Mouse (Mus musculus): ENCODE measurements around the gene Slc35a3. TPM values are rescaled to one million over a fixed set of nuclear protein-coding genes. Genes with fewer than 3 reads are reported as not detected.

Slc35a3 gene
- polyA plus RNA-seq, 1 experiment from 2014 or later: 7.0 TPM

- no peaks in the 10 kb centered on the region for H3K36me3 ChIP-seq (replicated peaks; ENCODE audit: control insufficient read depth, insufficient read depth, low read depth, low read length)
- no peaks in the 10 kb centered on the region for H3K4me1 ChIP-seq (ENCODE audit: control insufficient read depth, insufficient read depth, low read length)
- H3K27ac ChIP-seq (replicated peaks; ENCODE audit: low read depth, low read length): no peak overlapping the region
- H3K9me3 ChIP-seq (replicated peaks; ENCODE audit: control insufficient read depth, low read length): no peaks in the 10 kb centered on the region
- 78% methylated on average over 2 of the region's 2 CpGs for WGBS
- H3K4me3 ChIP-seq (ENCODE audit: low read depth, low read length): no peak overlapping the region
- ATAC-seq (replicated peaks; ENCODE audit: insufficient number of reproducible peaks, low FRiP score, low TSS enrichment, low read depth) (no peak), DNase-seq (ENCODE audit: low spot score) (no peak)
- no peaks in the 10 kb centered on the region for H3K27me3 ChIP-seq (ENCODE audit: control insufficient read depth, insufficient read depth, low read length)
- H3K9ac ChIP-seq (replicated peaks; ENCODE audit: low read length): no peak overlapping the region
- no peak overlapping the region for H3K4me2 ChIP-seq (ENCODE audit: low read depth, low read length)
These were observed 17.0 kb upstream of the Slc35a3 start for GRCm38 (mm10) chr3:116729483-116730174.

- no peak for DNase-seq (ENCODE audit: low spot score)
- Histone ChIP-seq H3K27ac (replicated peaks; ENCODE audit: low read depth, low read length) (no peak overlapping the region), H3K9ac (replicated peaks; ENCODE audit: low read length) (no peak overlapping the region), H3K27me3 (ENCODE audit: control insufficient read depth, insufficient read depth, low read length) (no peaks in the 10 kb centered on the region), H3K4me2 (ENCODE audit: low read depth, low read length) (no peak overlapping the region), H3K4me1 (ENCODE audit: control insufficient read depth, insufficient read depth, low read length) (no peaks in the 10 kb centered on the region), H3K4me3 (ENCODE audit: low read depth, low read length) (no peak overlapping the region), H3K36me3 (replicated peaks; ENCODE audit: control insufficient read depth, insufficient read depth, low read depth, low read length) (no peaks in the 10 kb centered on the region), H3K9me3 (replicated peaks; ENCODE audit: control insufficient read depth, low read length) (no peaks in the 10 kb centered on the region)
- ATAC-seq (replicated peaks; ENCODE audit: insufficient number of reproducible peaks, low FRiP score, low TSS enrichment, low read depth): no peak
- 73% methylated on average over 9 of the region's 9 CpGs for WGBS
These were observed 14.2 kb upstream of the Slc35a3 start for GRCm38 (mm10) chr3:116726807-116727206.

DNA sequence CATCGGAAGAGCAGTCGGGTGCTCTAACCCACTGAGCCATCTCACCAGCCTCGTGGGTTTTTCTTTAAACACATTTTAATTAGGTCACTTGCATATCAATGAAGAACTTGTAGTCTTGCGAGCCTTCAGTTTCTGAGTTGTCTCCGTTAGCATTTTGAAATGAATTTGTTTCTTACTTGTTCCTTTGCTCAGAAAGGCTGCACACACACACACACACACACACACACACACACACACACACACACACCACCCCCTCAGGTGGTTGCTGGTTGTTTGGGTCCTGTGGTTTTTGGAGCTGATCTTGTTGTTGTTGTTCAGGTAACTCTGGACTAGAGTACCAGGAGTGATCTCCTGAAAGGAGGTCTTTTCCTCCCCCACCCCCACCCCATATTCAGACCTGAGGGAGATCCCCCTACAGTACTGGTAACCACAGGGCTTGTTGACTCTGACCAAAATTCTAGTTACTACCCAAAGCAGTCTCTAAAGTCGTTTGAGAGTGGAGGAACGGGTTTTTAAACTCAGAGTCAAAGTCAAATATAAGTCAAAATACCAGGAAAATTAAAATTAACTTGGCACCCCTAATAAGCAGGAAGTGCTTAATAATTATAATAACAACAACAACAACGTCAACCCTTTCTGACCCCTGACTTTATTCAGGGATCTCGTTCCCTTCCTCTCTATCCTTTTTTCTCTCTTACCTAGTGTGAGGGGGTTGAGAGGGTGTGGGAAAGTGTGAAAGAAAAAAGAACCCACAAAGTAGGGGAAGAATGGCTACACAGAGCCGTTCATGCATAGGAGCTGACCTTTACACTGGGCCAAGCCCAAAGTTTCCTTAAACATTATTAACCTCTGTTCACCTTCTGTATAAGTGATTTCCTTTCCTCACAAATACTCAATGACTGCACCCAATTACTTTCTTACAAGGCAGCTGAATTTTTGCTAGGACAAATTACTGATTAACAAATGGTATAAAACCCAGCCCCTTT lies 11.2 kb upstream of the Slc35a3 start:
- H3K9me3 ChIP-seq (replicated peaks; ENCODE audit: control insufficient read depth, low read length): no peaks in the 10 kb centered on the region
- no peak overlapping the region for H3K4me2 ChIP-seq (ENCODE audit: low read depth, low read length)
- no peak for ATAC-seq (replicated peaks; ENCODE audit: insufficient number of reproducible peaks, low FRiP score, low TSS enrichment, low read depth)
- H3K4me1 ChIP-seq (ENCODE audit: control insufficient read depth, insufficient read depth, low read length): no peaks in the 10 kb centered on the region
- no peak for DNase-seq (ENCODE audit: low spot score)
- WGBS: 57% methylated on average over 10 of the region's 10 CpGs
- H3K36me3 ChIP-seq (replicated peaks; ENCODE audit: control insufficient read depth, insufficient read depth, low read depth, low read length): no peaks in the 10 kb centered on the region
- H3K27me3 ChIP-seq (ENCODE audit: control insufficient read depth, insufficient read depth, low read length): no peaks in the 10 kb centered on the region
- H3K9ac ChIP-seq (replicated peaks; ENCODE audit: low read length): no peak overlapping the region
- H3K27ac ChIP-seq (replicated peaks; ENCODE audit: low read depth, low read length): no peak overlapping the region
- no peak overlapping the region for H3K4me3 ChIP-seq (ENCODE audit: low read depth, low read length)

DNA sequence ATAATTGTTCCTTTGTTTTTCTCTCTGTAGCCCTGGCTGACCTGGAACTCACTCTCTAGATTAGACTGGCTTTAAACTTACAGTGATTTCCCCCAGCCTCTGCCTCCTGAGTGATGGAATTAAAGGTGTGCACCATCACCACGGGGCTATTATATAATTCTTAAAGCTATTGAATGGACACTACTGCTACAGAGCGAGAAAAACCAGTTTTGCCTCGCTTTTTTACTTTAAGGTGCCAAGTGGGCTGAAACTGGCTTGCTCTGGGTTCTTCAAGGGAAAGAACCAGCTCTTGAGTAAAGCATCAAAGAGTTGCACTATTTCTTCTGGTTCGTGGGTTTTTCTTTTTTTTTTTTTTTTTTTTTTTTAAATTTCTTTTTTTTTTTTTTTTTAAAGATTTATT lies 10.3 kb upstream of the Slc35a3 start:
- no peak overlapping the region for H3K4me2 ChIP-seq (ENCODE audit: low read depth, low read length)
- ATAC-seq (replicated peaks; ENCODE audit: insufficient number of reproducible peaks, low FRiP score, low TSS enrichment, low read depth): no peak
- 79% methylated on average over 4 of the region's 4 CpGs for WGBS

GRCm38 (mm10) chr3:116718951-116719350 lies 6.3 kb upstream of the Slc35a3 start:
- 63% methylated on average over 3 of the region's 3 CpGs for WGBS
- H3K4me1 ChIP-seq (ENCODE audit: control insufficient read depth, insufficient read depth, low read length): no peaks in the 10 kb centered on the region
- ATAC-seq (replicated peaks; ENCODE audit: insufficient number of reproducible peaks, low FRiP score, low TSS enrichment, low read depth) (no peak), DNase-seq (ENCODE audit: low spot score) (no peak)
- no peaks in the 10 kb centered on the region for H3K9me3 ChIP-seq (replicated peaks; ENCODE audit: control insufficient read depth, low read length)
- H3K36me3 ChIP-seq (replicated peaks; ENCODE audit: control insufficient read depth, insufficient read depth, low read depth, low read length): no peaks in the 10 kb centered on the region
- no peak overlapping the region for H3K9ac ChIP-seq (replicated peaks; ENCODE audit: low read length)
- H3K4me3 ChIP-seq (ENCODE audit: low read depth, low read length): no peak overlapping the region
- no peak overlapping the region for H3K27ac ChIP-seq (replicated peaks; ENCODE audit: low read depth, low read length)
- H3K27me3 ChIP-seq (ENCODE audit: control insufficient read depth, insufficient read depth, low read length): no peaks in the 10 kb centered on the region
- H3K4me2 ChIP-seq (ENCODE audit: low read depth, low read length): no peak overlapping the region

More for the DNA sequence above, 10.3 kb upstream of the Slc35a3 start:
- H3K4me1 ChIP-seq (ENCODE audit: control insufficient read depth, insufficient read depth, low read length): no peaks in the 10 kb centered on the region
- no peak overlapping the region for H3K4me3 ChIP-seq (ENCODE audit: low read depth, low read length)
- no peaks in the 10 kb centered on the region for H3K27me3 ChIP-seq (ENCODE audit: control insufficient read depth, insufficient read depth, low read length)
- H3K36me3 ChIP-seq (replicated peaks; ENCODE audit: control insufficient read depth, insufficient read depth, low read depth, low read length): no peaks in the 10 kb centered on the region
- no peak overlapping the region for H3K9ac ChIP-seq (replicated peaks; ENCODE audit: low read length)
- H3K9me3 ChIP-seq (replicated peaks; ENCODE audit: control insufficient read depth, low read length): no peaks in the 10 kb centered on the region
- H3K27ac ChIP-seq (replicated peaks; ENCODE audit: low read depth, low read length): no peak overlapping the region
- no peak for DNase-seq (ENCODE audit: low spot score)

GRCm38 (mm10) chr3:116713031-116713430 lies 400 bp upstream of the Slc35a3 start:
- H3K27ac ChIP-seq (replicated peaks; ENCODE audit: low read depth, low read length): no peak overlapping the region
- ATAC-seq (replicated peaks; ENCODE audit: insufficient number of reproducible peaks, low FRiP score, low TSS enrichment, low read depth) (no peak), DNase-seq (ENCODE audit: low spot score) (no peak)
- 33% methylated on average over 5 of the region's 5 CpGs for WGBS
- no peak overlapping the region for H3K4me2 ChIP-seq (ENCODE audit: low read depth, low read length)
- H3K9me3 ChIP-seq (replicated peaks; ENCODE audit: control insufficient read depth, low read length): no peaks in the 10 kb centered on the region
- no peak overlapping the region for H3K4me3 ChIP-seq (ENCODE audit: low read depth, low read length)
- H3K9ac ChIP-seq (replicated peaks; ENCODE audit: low read length): no peak overlapping the region
- no peaks in the 10 kb centered on the region for H3K27me3 ChIP-seq (ENCODE audit: control insufficient read depth, insufficient read depth, low read length)
- no peaks in the 10 kb centered on the region for H3K36me3 ChIP-seq (replicated peaks; ENCODE audit: control insufficient read depth, insufficient read depth, low read depth, low read length)
- no peaks in the 10 kb centered on the region for H3K4me1 ChIP-seq (ENCODE audit: control insufficient read depth, insufficient read depth, low read length)

DNA sequence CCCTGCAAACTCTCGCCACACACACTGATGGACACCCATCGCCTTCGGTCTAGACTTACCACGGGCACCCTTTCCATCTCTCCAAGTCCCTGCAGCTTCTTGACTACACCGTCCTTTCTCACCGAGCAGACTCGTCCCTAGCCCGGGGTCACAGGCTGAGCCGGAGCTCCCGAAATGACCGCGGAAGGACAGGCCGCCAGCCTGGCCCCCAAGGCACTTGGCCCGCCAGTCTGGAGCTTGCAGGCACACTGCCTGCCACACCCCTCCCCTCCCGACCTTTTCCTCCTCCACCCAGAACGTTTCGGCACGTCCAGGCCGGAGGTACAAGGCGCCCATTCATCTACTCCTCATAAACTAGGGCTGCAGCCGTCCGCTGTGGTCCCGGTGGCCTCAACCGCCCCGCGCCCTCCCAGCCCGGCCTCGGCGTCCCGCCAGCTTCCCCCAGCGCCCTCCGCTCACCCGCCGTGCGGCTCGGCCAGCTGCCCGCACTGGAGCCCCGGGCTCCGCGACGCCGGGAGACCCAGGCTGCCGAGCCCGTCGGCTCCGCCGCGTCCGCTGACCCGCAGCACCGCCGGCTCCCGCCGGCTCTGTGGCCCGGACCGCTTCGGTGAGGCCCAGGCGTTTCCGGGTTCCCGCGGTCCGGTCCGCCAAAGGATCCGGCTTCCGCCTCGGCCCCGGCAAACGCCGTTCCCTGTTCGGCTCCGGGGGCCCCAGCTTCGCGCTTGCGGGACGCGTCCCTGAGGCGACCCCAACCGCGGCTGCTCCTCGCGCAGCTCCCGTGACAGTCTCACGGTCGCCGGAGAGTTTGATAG lies 801 bp downstream of the Slc35a3 start:
- no peaks in the 10 kb centered on the region for H3K9me3 ChIP-seq (replicated peaks; ENCODE audit: control insufficient read depth, low read length)
- under 1% methylated on average over 85 of the region's 85 CpGs for whole genome bisulfite sequencing
- H3K4me1 ChIP-seq (ENCODE audit: control insufficient read depth, insufficient read depth, low read length): no peaks in the 10 kb centered on the region
- H3K4me2 ChIP-seq (ENCODE audit: low read depth, low read length): peak overlapping the region; percentile 82
- no peaks in the 10 kb centered on the region for H3K36me3 ChIP-seq (replicated peaks; ENCODE audit: control insufficient read depth, insufficient read depth, low read depth, low read length)
- peak overlapping the region; percentile 47; the same call in 1 of the 2 replicates for H3K27ac ChIP-seq (replicated peaks; ENCODE audit: low read depth, low read length)
- peak overlapping the region; percentile 94 for H3K9ac ChIP-seq (replicated peaks; ENCODE audit: low read length)
- ATAC-seq (replicated peaks; ENCODE audit: insufficient number of reproducible peaks, low FRiP score, low TSS enrichment, low read depth) (peak; percentile 88), DNase-seq (ENCODE audit: low spot score) (peak; percentile 73)
- peak overlapping the region; percentile 88 for H3K4me3 ChIP-seq (ENCODE audit: low read depth, low read length)
- no peaks in the 10 kb centered on the region for H3K27me3 ChIP-seq (ENCODE audit: control insufficient read depth, insufficient read depth, low read length)

All from embryonic facial prominence, embryonic 11.5 days (tissue).